Mouse (Mus musculus): ENCODE data around the gene Gm16253.

Gm16253 gene

DNA sequence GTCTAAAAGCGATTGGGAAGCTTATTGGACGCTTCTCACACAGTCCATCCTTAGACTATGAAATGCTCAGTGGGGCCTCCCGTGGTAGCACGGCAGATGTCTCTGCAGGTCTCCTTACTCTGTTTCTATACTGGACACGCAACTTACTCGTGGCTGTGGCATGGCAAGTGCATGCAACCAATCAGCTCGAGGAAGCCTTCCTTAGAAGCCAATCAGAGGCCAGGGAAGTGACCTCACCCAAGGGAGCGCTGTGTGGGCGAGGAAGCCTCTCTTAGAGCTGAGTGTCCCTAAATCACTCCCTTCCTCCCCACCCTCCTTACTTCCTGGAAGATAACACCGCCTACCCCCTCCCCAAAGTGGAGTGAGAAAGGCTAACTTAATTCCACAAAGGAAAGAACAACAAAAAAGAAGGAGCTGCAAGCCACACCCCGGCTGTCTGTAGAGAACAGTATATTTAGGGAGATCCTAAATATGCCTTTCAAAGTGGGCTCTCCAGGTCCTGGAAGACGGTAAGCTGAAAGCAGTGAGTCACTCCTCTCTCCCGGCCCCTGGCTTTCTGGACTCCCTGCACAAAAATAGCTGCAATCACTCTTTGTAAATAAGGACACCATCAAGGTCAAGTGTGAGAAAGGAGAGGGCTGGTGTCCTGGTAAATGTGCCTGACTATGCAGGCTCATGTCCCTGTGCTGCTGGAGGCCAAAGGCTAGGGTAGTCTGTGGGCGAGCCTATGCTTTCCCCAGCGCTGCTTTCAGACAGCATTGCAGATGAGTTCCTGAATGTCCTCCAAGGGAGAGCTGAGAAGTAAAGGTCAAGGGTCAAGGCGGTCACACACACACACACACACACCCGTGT, at the start of gene Gm16253:
Gene Gm16253 (plus strand): TSS at position 295 of the 852 bp plus-strand sequence.
- DNase-seq (ENCODE audit: low spot score), result peak; percentile 91

- DNase-seq (ENCODE audit: low spot score), result no peak
These were observed 48.3 kb upstream of the Gm16253 start for GRCm38 (mm10) chr3:96528506-96528905.

- no peak for DNase-seq (ENCODE audit: low spot score)
These were observed 44.7 kb upstream of the Gm16253 start for GRCm38 (mm10) chr3:96532050-96532449.

DNA sequence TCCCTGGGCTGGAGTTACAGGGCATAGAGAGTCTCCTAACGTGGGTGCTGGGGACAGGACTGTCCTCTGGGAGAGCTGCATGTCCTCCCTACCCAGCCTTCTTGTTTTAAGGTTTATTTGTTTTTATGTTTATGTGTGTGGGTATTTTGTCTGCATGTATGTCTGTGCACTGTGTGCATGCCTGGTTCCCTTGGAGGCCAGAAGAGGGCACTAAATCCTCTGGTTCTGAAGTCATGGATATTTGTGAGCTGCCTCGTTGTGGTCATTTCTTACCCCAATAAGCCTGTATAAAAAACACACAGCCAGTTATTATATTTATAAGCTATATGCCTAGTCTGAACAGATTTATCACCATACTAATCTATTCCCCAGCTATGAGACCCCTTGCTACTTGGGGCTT, 42.5 kb upstream of the Gm16253 start:
- no peak for DNase-seq (ENCODE audit: low spot score)

GRCm38 (mm10) chr3:96539316-96539715, 37.5 kb upstream of the Gm16253 start:
- no peak for DNase-seq (ENCODE audit: low spot score)

GRCm38 (mm10) chr3:96540740-96541139, 36.0 kb upstream of the Gm16253 start:
- no peak for DNase-seq (ENCODE audit: low spot score)

- no peak for DNase-seq (ENCODE audit: low spot score)
These were observed 35.3 kb upstream of the Gm16253 start for GRCm38 (mm10) chr3:96541328-96542078.

DNA sequence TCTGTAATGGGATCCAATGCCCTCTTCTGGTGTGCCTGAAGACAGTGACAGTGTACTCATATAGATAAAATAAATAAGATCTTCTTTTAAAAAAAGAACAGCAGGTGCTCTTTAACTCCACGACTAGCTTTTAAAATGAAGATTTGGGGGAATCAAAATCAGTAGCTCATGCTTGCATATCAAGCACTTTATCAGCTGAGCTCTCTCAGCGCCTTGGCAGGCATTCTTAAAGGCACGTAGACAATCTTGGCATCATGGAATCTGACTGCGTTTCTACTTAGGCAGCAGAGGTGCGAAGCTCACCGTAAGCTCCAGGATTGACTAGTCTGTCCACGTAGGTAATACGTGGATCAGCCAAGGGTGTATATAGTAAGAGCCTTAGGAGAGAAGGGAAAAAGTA, 34.2 kb upstream of the Gm16253 start:
- no peak for DNase-seq (ENCODE audit: low spot score)

GRCm38 (mm10) chr3:96543345-96543744, 33.4 kb upstream of the Gm16253 start:
- no peak for DNase-seq (ENCODE audit: low spot score)

DNA sequence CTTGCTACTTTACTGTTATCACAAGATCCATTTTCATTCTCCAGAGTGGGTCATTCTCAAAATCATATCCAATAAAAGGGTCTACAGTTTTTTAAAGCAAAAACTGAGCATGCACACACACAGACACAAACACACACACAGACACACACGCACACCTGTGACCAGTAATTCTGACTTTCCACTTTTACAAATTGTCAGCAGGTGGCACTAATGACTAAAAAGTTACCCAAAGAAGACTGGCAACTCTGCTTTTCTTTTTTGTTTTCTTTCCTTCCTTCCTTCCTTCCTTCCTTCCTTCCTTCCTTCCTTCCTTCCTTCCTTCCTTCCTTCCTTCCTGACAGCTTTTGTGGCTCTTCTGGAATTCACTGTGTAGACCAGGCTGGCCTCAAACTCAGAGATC, 31.2 kb upstream of the Gm16253 start:
- DNase-seq (ENCODE audit: low spot score), result no peak

DNA sequence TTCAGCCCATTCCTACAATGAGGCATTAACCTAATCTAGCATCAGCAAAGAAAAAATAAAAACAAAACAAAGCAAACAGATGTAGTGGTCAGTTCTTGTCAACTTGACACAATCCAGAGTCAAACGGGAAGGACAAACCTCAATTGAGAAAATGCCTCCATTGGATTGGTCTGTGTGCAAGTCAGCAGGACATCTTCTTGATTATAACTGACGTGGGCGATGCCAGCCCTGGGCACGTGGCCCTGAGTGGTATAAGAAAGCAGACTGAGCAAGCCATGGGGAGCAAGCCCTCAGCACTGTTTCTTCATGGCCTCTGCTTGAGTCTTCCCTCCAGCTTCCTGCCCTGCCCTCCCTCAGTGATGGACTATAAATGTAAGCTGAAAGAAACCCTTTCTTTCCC, 29.9 kb upstream of the Gm16253 start:
- no peak for DNase-seq (ENCODE audit: low spot score)

GRCm38 (mm10) chr3:96547389-96547960, 29.3 kb upstream of the Gm16253 start:
- no peak for DNase-seq (ENCODE audit: low spot score)

GRCm38 (mm10) chr3:96548824-96549223, 28.0 kb upstream of the Gm16253 start:
- no peak for DNase-seq (ENCODE audit: low spot score)

- DNase-seq (ENCODE audit: low spot score), result no peak
These were observed 27.4 kb upstream of the Gm16253 start for GRCm38 (mm10) chr3:96549346-96549745.

DNA sequence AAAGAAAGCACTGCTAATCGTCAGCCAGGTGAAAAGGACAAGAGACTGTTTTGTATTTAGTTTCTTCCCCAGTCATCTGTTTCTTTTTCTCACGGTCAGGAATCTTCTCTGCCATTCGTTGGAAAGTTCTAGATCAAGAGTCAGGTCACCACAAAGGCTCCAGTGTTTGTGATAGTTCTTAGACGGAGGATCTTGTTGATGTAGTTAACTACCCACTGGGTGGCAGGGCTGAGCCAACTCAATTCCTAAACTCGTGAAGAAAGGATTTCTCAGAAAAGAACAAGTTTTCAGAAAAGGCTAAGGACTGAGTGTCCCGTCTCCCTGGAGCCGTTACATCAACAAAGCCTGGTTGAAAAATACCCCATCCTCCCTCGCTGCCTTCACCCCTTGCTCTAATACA, 25.6 kb upstream of the Gm16253 start:
- DNase-seq (ENCODE audit: low spot score), result no peak

- DNase-seq (ENCODE audit: low spot score), result no peak
These were observed 24.9 kb upstream of the Gm16253 start for GRCm38 (mm10) chr3:96551890-96552289.

- DNase-seq (ENCODE audit: low spot score), result no peak
These were observed 23.2 kb upstream of the Gm16253 start for GRCm38 (mm10) chr3:96553601-96554000.

DNA sequence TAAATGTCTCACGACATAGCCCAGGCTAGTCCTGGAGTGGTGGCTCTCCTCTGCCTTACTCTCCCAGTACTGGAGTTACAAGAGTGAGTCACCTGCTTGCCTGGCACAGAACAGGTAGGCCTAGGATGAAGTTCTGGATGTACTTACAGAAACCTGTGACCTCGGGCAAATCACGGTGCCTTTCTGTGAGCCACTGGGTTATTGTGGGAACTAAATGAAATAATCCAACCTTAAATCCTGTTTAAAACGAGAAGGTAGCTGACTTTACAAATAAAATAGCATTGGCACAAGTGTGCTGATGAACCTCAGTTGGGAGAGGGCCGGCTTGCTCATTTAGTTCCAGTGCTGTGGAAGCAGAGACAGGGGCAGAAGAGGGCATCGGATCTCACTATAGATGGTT, 22.5 kb upstream of the Gm16253 start:
- DNase-seq (ENCODE audit: low spot score), result no peak

GRCm38 (mm10) chr3:96555041-96555596, 21.7 kb upstream of the Gm16253 start:
- no peak for DNase-seq (ENCODE audit: low spot score)

DNA sequence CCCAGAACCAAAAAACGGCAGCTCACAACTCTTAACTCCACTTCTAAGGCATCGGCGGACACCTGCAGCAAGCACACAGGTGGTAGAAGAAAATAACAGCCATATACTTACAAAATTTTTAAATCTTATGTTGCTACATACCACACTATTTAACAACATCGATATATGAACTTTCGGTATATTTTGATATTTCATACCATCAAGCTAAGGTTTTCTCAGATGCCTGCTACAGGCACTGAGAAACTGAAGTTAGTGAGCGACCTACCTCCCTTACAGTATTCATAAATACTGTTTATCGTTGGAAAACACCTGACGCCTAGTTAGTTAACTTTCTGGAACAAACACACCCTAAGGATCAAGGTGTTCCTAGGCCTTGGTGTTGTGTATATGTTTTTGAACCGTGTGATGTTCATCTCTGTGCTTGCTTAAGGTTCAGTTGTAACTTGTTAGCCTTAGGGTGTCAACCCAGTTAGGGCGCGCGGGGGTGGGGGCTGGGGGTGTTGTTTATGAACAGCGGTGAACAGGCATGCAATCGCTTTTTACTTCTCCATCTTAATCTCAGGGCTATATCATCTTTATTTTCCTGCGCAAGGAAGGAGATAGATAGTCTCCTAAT, 20.7 kb upstream of the Gm16253 start:
- DNase-seq (ENCODE audit: low spot score), result no peak

DNA sequence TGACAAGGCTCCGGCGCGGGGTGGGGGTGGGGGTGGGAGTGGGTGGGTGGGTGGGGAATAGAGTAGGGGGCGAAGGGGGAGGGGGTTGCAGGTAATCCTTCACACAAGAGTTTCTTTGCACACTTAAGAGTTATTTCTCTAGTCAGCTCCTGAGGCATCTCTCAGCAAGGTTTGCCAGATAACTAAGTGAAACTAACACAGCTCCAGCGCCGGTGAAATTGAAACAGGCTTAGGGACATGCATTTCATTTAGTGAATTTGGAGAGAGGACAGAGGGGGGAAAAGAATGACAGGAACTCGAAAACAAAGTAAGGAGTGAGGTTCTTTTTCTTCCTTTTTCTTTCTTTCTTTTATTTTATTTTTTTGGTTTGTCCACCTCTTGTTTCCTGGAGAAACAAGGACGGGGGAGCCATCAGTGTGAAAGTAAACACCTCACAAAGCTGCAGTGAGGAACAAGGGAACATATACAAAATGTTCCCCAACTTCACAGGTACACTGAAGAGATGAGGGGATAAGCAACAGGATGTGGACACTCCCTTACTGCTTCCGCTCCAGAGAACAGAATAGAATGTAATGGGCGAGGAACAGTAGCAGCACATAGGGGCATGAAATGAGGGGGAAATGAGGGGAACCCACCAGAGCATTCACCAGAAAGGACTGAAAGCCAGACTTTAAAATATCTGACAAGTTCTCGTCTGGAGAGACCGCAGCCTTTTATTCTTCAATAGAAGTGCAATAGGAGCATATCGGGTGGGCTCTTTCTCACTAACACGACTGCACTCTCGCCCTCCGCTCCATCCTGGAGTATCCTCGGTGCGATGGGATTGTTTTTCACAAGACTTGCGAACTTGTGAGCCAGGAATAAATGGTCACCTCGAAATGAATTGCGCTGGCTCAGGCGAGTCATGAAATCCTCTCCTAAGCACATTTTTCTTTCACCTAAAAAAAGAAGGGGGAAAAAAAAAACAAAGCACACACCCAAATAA, 19.8 kb upstream of the Gm16253 start:
- DNase-seq (ENCODE audit: low spot score), result no peak
